Mouse (Mus musculus): ENCODE data around the gene Clec18a. TPM values are rescaled to one million over a fixed set of nuclear protein-coding genes. Genes with fewer than 3 reads are reported as not detected.

Clec18a gene
- polyA plus RNA-seq, 1 experiment, result 4.4 TPM

Other genes starting within 250 kb of the Clec18a start
- gene Cog4, start 245.8 kb downstream of the Clec18a start, polyA plus RNA-seq (2012; rRNA removed), result 37.2 and 40.9 TPM in 2 replicates
- 39.5 and 39.9 TPM in 2 replicates for gene Sf3b3, start 245.6 kb downstream of the Clec18a start, polyA plus RNA-seq (2012; rRNA removed)
- 15.8 and 18.4 TPM in 2 replicates for gene Fuk, start 189.9 kb downstream of the Clec18a start, polyA plus RNA-seq (2012; rRNA removed)
- 48.0 and 56.7 TPM in 2 replicates for gene St3gal2, start 172.5 kb downstream of the Clec18a start, polyA plus RNA-seq (2012; rRNA removed)
- gene Ddx19a, start 94.6 kb downstream of the Clec18a start, polyA plus RNA-seq (2012; rRNA removed), result 25.1 and 27.5 TPM in 2 replicates
- 14.2 TPM in 2 replicates for gene Ddx19b, start 60.7 kb downstream of the Clec18a start, polyA plus RNA-seq (2012; rRNA removed)
- 65.7 and 70.7 TPM in 2 replicates for gene Aars, start 59.3 kb downstream of the Clec18a start, polyA plus RNA-seq (2012; rRNA removed)
- gene Exosc6, start 36.1 kb downstream of the Clec18a start, polyA plus RNA-seq (2012; rRNA removed), result not detected in 2 replicates
- 12.9 and 15.8 TPM in 2 replicates for gene Pdpr, start 2.2 kb upstream of the Clec18a start, polyA plus RNA-seq (2012; rRNA removed)
- 62.3 and 70.4 TPM in 2 replicates for gene Glg1, start 166.8 kb upstream of the Clec18a start, polyA plus RNA-seq (2012; rRNA removed)
- 14.8 and 15.1 TPM in 2 replicates for gene Rfwd3, start 207.8 kb upstream of the Clec18a start, polyA plus RNA-seq (2012; rRNA removed)
- gene Mlkl, start 245.8 kb upstream of the Clec18a start, polyA plus RNA-seq (2012; rRNA removed), result 0.44 and 0.70 TPM in 2 replicates

Measured in frontal cortex, adult 2 months (tissue).